Mouse (Mus musculus) midbrain, embryonic 12.5 days (tissue): ENCODE data around the gene Ppara. TPM values are rescaled to one million over a fixed set of nuclear protein-coding genes. Genes with fewer than 3 reads are reported as not detected.

ENCODE experiments used
- ATAC-seq: fragments of 200-750 bp; cut with Nextera tagmentation; 2 replicates; pipeline ENCODE4 v1.8.0; 2017; ENCODE audit warnings: low read depth, moderate TSS enrichment, moderate library complexity; ENCODE audit not compliant: low FRiP score
- H3K27ac ChIP-seq: fragments of 300-500 bp; sonication (generic); replicated peaks from 2 replicates; pipeline ENCODE4 v1.5.1; 2016; ENCODE audit warnings: mild to moderate bottlenecking
- H3K27me3 ChIP-seq: fragments of 300-500 bp; sonication (generic); 2 replicates; pipeline ENCODE4 v1.6.1; 2016; ENCODE audit warnings: mild to moderate bottlenecking
- H3K36me3 ChIP-seq: fragments of 300-500 bp; sonication (generic); 2 replicates; pipeline ENCODE4 v1.6.1; 2016
- H3K4me1 ChIP-seq: fragments of 300-500 bp; sonication (generic); 2 replicates; pipeline ENCODE4 v1.6.1; 2016
- H3K4me2 ChIP-seq: fragments of 300-500 bp; sonication (generic); replicated peaks from 2 replicates; pipeline ENCODE4 v1.6.1; 2016; ENCODE audit warnings: mild to moderate bottlenecking, moderate library complexity
- H3K4me3 ChIP-seq: fragments of 300-500 bp; sonication (generic); 2 replicates; pipeline ENCODE4 v1.5.1; 2016; ENCODE audit warnings: mild to moderate bottlenecking
- H3K9ac ChIP-seq: fragments of 300-500 bp; sonication (generic); replicated peaks from 2 replicates; pipeline ENCODE4 v1.6.1; 2016; ENCODE audit warnings: mild to moderate bottlenecking, moderate library complexity
- H3K9me3 ChIP-seq: fragments of 300-500 bp; sonication (generic); 2 replicates; pipeline ENCODE4 v1.6.1; 2016; ENCODE audit warnings: mild to moderate bottlenecking
- WGBS: fragments of 180-500 bp; shearing (Covaris S2); methylation state at CpG from one replicate; pipeline ENCODE4 v1.1.7; 2016; 5-methylcytosine and 5-hydroxymethylcytosine counted together
- microRNA counts: library from miRNA; unstranded; fragments of <30 nt; microRNA quantifications from one replicate; lab custom pipeline; 2017
- microRNA-seq: library from miRNA; unstranded; fragments of <30 nt; microRNA quantifications from one replicate; pipeline ENCODE4, GENCODE M21; 2017
- polyA plus RNA-seq: library from polyadenylated mRNA; unstranded; fragments of >200 nt; fragmentation: Nextera tagmentation; extraction: Ambion mirVana; gene quantifications from 2 replicates; pipeline ENCODE4 v1.2.1, GENCODE M21; 2016

Gene Ppara
- polyA plus RNA-seq, 1 experiment from 2014 or later: 0.79 TPM

- no peak overlapping the region for H3K4me2 ChIP-seq
- no peak overlapping the region for H3K4me3 ChIP-seq
- no peak overlapping the region for H3K9ac ChIP-seq
- no peaks in the 10 kb centered on the region for H3K36me3 ChIP-seq
- ATAC-seq: no peak
- no peak overlapping the region for H3K27ac ChIP-seq
- 94% methylated on average over 5 of the region's 5 CpGs for WGBS
- no peaks in the 10 kb centered on the region for H3K9me3 ChIP-seq
- H3K27me3 ChIP-seq: no peaks in the 10 kb centered on the region
- peaks cover 8% of the 10 kb centered on the region; the same call in 1 of the 2 replicates for H3K4me1 ChIP-seq
Observed at GRCm38 (mm10) chr15:85836887-85837286, 102.1 kb downstream of the Ppara start.

- 31% methylated on average over 6 of the region's 6 CpGs for WGBS
- H3K4me3 ChIP-seq: no peak overlapping the region
- H3K27ac ChIP-seq: no peak overlapping the region
- ATAC-seq: no peak
- no peaks in the 10 kb centered on the region for H3K36me3 ChIP-seq
- H3K27me3 ChIP-seq: no peaks in the 10 kb centered on the region
- H3K9me3 ChIP-seq: no peaks in the 10 kb centered on the region
- H3K9ac ChIP-seq: no peak overlapping the region
- no peak overlapping the region for H3K4me2 ChIP-seq
- H3K4me1 ChIP-seq: no peaks in the 10 kb centered on the region
Observed at GRCm38 (mm10) chr15:85840983-85841382, 106.2 kb downstream of the Ppara start.

- ATAC-seq: no peak
- Histone ChIP-seq H3K27me3 (no peaks in the 10 kb centered on the region), H3K9ac (no peak overlapping the region), H3K9me3 (no peaks in the 10 kb centered on the region), H3K4me3 (no peak overlapping the region), H3K4me2 (no peak overlapping the region), H3K4me1 (no peaks in the 10 kb centered on the region), H3K27ac (no peak overlapping the region), H3K36me3 (no peaks in the 10 kb centered on the region)
- 83% methylated on average over 5 of the region's 5 CpGs for WGBS
Observed at GRCm38 (mm10) chr15:85841796-85842360, 107.1 kb downstream of the Ppara start.

- H3K9ac ChIP-seq: no peak overlapping the region
- no peaks in the 10 kb centered on the region for H3K36me3 ChIP-seq
- H3K4me2 ChIP-seq: no peak overlapping the region
- no peak overlapping the region for H3K4me3 ChIP-seq
- H3K4me1 ChIP-seq: no peaks in the 10 kb centered on the region
- H3K27me3 ChIP-seq: no peaks in the 10 kb centered on the region
- ATAC-seq: no peak
- no peaks in the 10 kb centered on the region for H3K9me3 ChIP-seq
- no peak overlapping the region for H3K27ac ChIP-seq
Observed at GRCm38 (mm10) chr15:85845071-85845470, 110.3 kb downstream of the Ppara start.

GRCm38 (mm10) chr15:85851656-85852392, 117.0 kb downstream of the Ppara start:
- no peak overlapping the region for H3K27ac ChIP-seq

More at GRCm38 (mm10) chr15:85851656-85852392, 117.0 kb downstream of the Ppara start:
- Histone ChIP-seq H3K9ac (no peak overlapping the region), H3K36me3 (no peaks in the 10 kb centered on the region), H3K4me3 (no peak overlapping the region), H3K9me3 (no peaks in the 10 kb centered on the region), H3K27me3 (no peaks in the 10 kb centered on the region), H3K4me1 (no peaks in the 10 kb centered on the region), H3K4me2 (no peak overlapping the region)
- 82% methylated on average over 12 of the region's 12 CpGs for WGBS
- no peak for ATAC-seq

MicroRNA genes within 50 kb of the gene (microRNA counts, 519-probe panel; counts per million panel counts)
- microRNA mmu-let-7b (lab: Ali Mortazavi, UCI) (5,389 counts per million, percentile 51 among the panel's probes with 10 or more counts), microRNA mmu-let-7c (lab: Ali Mortazavi, UCI) (6,911 counts per million, percentile 75 among the panel's probes with 10 or more counts)

Small RNA genes within 50 kb of the gene (microRNA-seq; reads per million reads assigned to microRNA genes)
- gene Mirlet7b (304 reads per million, percentile 64 among the genes with 10 or more reads in this experiment), gene Mirlet7c-2 (50.2 reads per million, percentile 44 among the genes with 10 or more reads in this experiment)

Other genes starting within 250 kb of the Ppara start
- not detected in 2 replicates for gene 7530416G11Rik, start 231.8 kb upstream of the Ppara start, polyA plus RNA-seq
- 68.3 and 86.4 TPM in 2 replicates for gene Wnt7b, start 152.5 kb upstream of the Ppara start, polyA plus RNA-seq
- 17.0 and 19.8 TPM in 2 replicates for gene Cdpf1, start 76.7 kb downstream of the Ppara start, polyA plus RNA-seq
- 0.03 and 0.07 TPM in 2 replicates for gene Pkdrej, start 86.8 kb downstream of the Ppara start, polyA plus RNA-seq
- 3.4 and 3.7 TPM in 2 replicates for gene Ttc38, start 97.3 kb downstream of the Ppara start, polyA plus RNA-seq
- 35.0 and 36.7 TPM in 2 replicates for gene Gtse1, start 124.8 kb downstream of the Ppara start, polyA plus RNA-seq
- gene Trmu, start 144.3 kb downstream of the Ppara start, polyA plus RNA-seq: 42.9 and 47.3 TPM in 2 replicates